27 mouse cellular contexts compared by ENCODE assay signal in the genomic region with DNA sequence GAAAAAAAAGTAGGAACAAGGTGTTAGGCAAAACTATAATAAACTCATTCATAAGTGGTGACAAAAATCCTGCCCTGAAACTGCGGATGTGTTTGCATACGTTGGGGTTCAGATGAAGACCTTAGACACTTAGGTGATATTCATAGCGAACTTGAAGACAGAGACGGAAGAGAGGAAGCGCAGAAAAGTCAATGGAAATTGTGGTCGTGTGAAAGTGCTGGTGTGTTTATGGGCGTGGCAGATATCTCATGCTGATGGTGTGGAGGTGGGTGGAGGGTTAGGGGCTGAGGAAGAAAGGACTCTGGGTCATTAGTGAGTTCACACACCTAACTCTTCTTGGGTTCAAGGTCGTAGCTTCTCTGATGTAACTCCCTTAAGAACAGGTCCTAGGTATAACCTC. TPM values are rescaled to one million over a fixed set of nuclear protein-coding genes. Genes with fewer than 3 reads are reported as not detected.
A peak's percentile ranks its signal among the peaks of the same experiment; 100 is the strongest.
DNase-seq lines count a peak whose midpoint lies in the region; ATAC-seq and TF ChIP-seq lines count a peak whose summit lies in the region.
"Had no signal": no experiment of that assay in that cellular context is flagged by ENCODE, and none has a peak within 500 bp of the region (broad histone marks: within the 10 kb centered on the region; RNA-seq: fewer than 3 reads in every experiment).

No protein-coding gene starts in this region.

- H3K36me3 ChIP-seq in heart, embryonic 10.5 days: no peaks in the 10 kb centered on the region
- no peaks in the 10 kb centered on the region for H3K36me3 ChIP-seq in CH12.LX (replicated peaks in 1 of 2; ENCODE audit: control insufficient read depth in 1 of 2, insufficient read depth in 1 of 2, low read length in 1 of 2)
- H3K36me3 ChIP-seq: forebrain, embryonic 10.5 days; hindbrain, embryonic 10.5 days; hindbrain, embryonic 13.5 days had no signal

- H3K4me3 ChIP-seq in heart, embryonic 10.5 days: no peak overlapping the region
- H3K4me3 ChIP-seq in CH12.LX (replicated peaks in 1 of 3; ENCODE audit: low read depth in 2 of 3, low read length in 2 of 3, poor library complexity in 1 of 3): no peak overlapping the region
- H3K4me3 ChIP-seq: forebrain, embryonic 10.5 days; forebrain, embryonic 13.5 days; hindbrain, embryonic 10.5 days; hindbrain, embryonic 13.5 days had no signal

- dilution Hi-C loops in CH12.LX (cut with MboI; ENCODE audit: extremely low pct_ligation_motif_present, extremely low pct_unique_long_range_greater_than_20kb, low sequenced_read_pairs): no loop called here

- H3K9ac ChIP-seq in CH12.LX (ENCODE audit: insufficient read depth, low read depth): no peak overlapping the region
- H3K9ac ChIP-seq: forebrain, embryonic 13.5 days; hindbrain, embryonic 13.5 days had no signal

- 77% methylated on average over 8 of the region's 8 CpGs for WGBS in heart, embryonic 10.5 days

- no peak for TF ChIP-seq CTCF in CH12.LX (conservative IDR thresholded peaks at IDR 0.05 in 1 of 2, IDR thresholded peaks at IDR 0.05 in 1 of 2; ENCODE audit: low read depth in 2 of 2, low read length in 2 of 2)

- peaks cover 5% of the 10 kb centered on the region; the same call in 1 of the 2 replicates for H3K79me2 ChIP-seq in CH12.LX (replicated peaks; ENCODE audit: control insufficient read depth, extremely low read depth, insufficient read depth, poor library complexity, severe bottlenecking)

- TF ChIP-seq EP300 in CH12.LX (IDR thresholded peaks at IDR 0.05; ENCODE audit: low read length): peak; percentile 32; the same call in 1 of the 2 replicates

- no peak overlapping the region for H3K4me2 ChIP-seq in CH12.LX (ENCODE audit: insufficient read depth, low read depth, poor library complexity, severe bottlenecking)
- H3K4me2 ChIP-seq: forebrain, embryonic 13.5 days; hindbrain, embryonic 13.5 days had no signal

- intact Hi-C loops in heart, postnatal 10 days (cut with DNase I): no loop called here

- no peak for TF ChIP-seq POLR2A in CH12.LX (IDR thresholded peaks at IDR 0.05; ENCODE audit: low read depth, low read length)

- no peak for TF ChIP-seq RAD21 in CH12.LX (IDR thresholded peaks at IDR 0.05; ENCODE audit: low read depth, low read length)

- peaks cover 17% of the 10 kb centered on the region; the same call in 1 of the 2 replicates for H3K4me1 ChIP-seq in heart, embryonic 10.5 days
- H3K4me1 ChIP-seq in CH12.LX (ENCODE audit: control insufficient read depth in 1 of 2, insufficient read depth in 2 of 2): peaks cover 7 to 12% of the 10 kb centered on the region in 2 experiments; a peak in 2 of 4 replicates

- no peaks in the 10 kb centered on the region for H3K9me3 ChIP-seq in heart, embryonic 10.5 days
- H3K9me3 ChIP-seq in CH12.LX (replicated peaks; ENCODE audit: low read length): no peaks in the 10 kb centered on the region
- H3K9me3 ChIP-seq: forebrain, embryonic 10.5 days; forebrain, embryonic 13.5 days; hindbrain, embryonic 10.5 days; hindbrain, embryonic 13.5 days had no signal

- peak; percentile 37 for ATAC-seq in activated CD4-positive, CD25-positive, alpha-beta regulatory T cell, adult 4 months
- ATAC-seq: forebrain, embryonic 13.5 days; forebrain, embryonic 16.5 days; hindbrain, embryonic 16.5 days; intestine, postnatal 0 days; Patski had no signal

- H3K27me3 ChIP-seq in heart, embryonic 10.5 days (ENCODE audit: insufficient read depth, poor library complexity, severe bottlenecking): peaks cover 24% of the 10 kb centered on the region
- no peaks in the 10 kb centered on the region for H3K27me3 ChIP-seq in CH12.LX (replicated peaks)
- H3K27me3 ChIP-seq: hindbrain, embryonic 13.5 days; Patski had no signal

- DNase-seq in heart, embryonic 10.5 days (ENCODE audit: low spot score): peak; percentile 45
- no peak for DNase-seq in heart, postnatal 10 days
- DNase-seq in CH12.LX (ENCODE audit: extremely low read depth): no peak
- DNase-seq in naive thymus-derived CD4-positive, alpha-beta T cell, adult 2 months (ENCODE audit: low read depth): peak; percentile 33
- DNase-seq in urinary bladder, adult 18-20 months (ENCODE audit: low spot score in 2 of 2): no peak
- DNase-seq in Muller cell, postnatal 12 days (ENCODE audit: inconsistent ontology term): no peak
- no peak for DNase-seq in cerebellum, postnatal 10 days
- DNase-seq: adrenal gland, adult 8-10 months; adrenal gland, postnatal 25 days; B cell, adult 2 months; cerebellum, adult 11-12 months; cerebellum, adult 8-10 months; cerebellum, postnatal 14 days; gastrocnemius, postnatal 10 days; gastrocnemius, postnatal 36 days; heart, adult 18-20 months; heart, postnatal 36 days; kidney, adult 2 months had no signal

- in situ Hi-C loops in CH12.LX (cut with MboI; ENCODE audit: low pct_ligation_motif_present, low pct_unique_long_range_greater_than_20kb, low sequenced_read_pairs): loop anchor here (5.0 kb wide), 1 partner anchor 465 kb away; no protein-coding TSS in a partner anchor

- H3K27ac ChIP-seq in heart, embryonic 10.5 days: no peak overlapping the region
- no peak overlapping the region for H3K27ac ChIP-seq in CH12.LX (ENCODE audit: insufficient read depth, low read depth)
- H3K27ac ChIP-seq: forebrain, embryonic 10.5 days; forebrain, embryonic 13.5 days; hindbrain, embryonic 10.5 days; hindbrain, embryonic 13.5 days had no signal

TF ChIP-seq in CH12.LX, 34 proteins besides CTCF, POLR2A, EP300 and RAD21:
- TF ChIP-seq ZKSCAN1 (IDR thresholded peaks at IDR 0.05; ENCODE audit: borderline replicate concordance, low read depth, low read length) (no peak), JUND (conservative IDR thresholded peaks at IDR 0.05; ENCODE audit: low read depth, low read length) (no peak), MEF2A (IDR thresholded peaks at IDR 0.05; ENCODE audit: borderline replicate concordance, low read depth, low read length) (0 out of 2 replicates have a peak, but pooled peaks have one; percentile 10), RCOR1 (conservative IDR thresholded peaks at IDR 0.05; ENCODE audit: low read depth, low read length) (no peak)

RNA-seq across cellular contexts. Expression of a gene that starts 4.2 kb away (rescaled TPM):
- 30.0 and 37.7 TPM in 2 replicates for polyA plus RNA-seq in heart, embryonic 10.5 days (2016; fragmentation: Nextera tagmentation; extraction: Ambion mirVana)
- 10 to 100 TPM; 21.1 to 21.9 TPM for total RNA-seq in heart, postnatal 10 days (2021)
- total RNA-seq in CH12.LX (2012; rRNA removed): 5.3 and 5.5 TPM in 2 replicates
- total RNA-seq in CH12.LX (2014; rRNA removed): 7.4 and 8.7 TPM in 2 replicates
- 21.6 and 22.0 TPM in 2 replicates for polyA plus RNA-seq in CH12.LX (2012; ENCODE audit: insufficient read length, low read depth)
- polyA plus RNA-seq in activated CD4-positive, CD25-positive, alpha-beta regulatory T cell, adult 4 months (2017; shearing (Covaris generic)): 10 to 100 TPM; 12.4 to 14.0 TPM

Comparison
In these comparisons a context has a peak if more than half of its experiments do, and no peak if none do; other contexts are left out.
1. DNase-seq: peak in heart, embryonic 10.5 days (single experiment) and naive thymus-derived CD4-positive, alpha-beta T cell, adult 2 months (single experiment); none in heart, postnatal 10 days (0 of 2), CH12.LX (single experiment), urinary bladder, adult 18-20 months (0 of 2), Muller cell, postnatal 12 days (single experiment) and cerebellum, postnatal 10 days (0 of 2).